In the genomic region with DNA sequence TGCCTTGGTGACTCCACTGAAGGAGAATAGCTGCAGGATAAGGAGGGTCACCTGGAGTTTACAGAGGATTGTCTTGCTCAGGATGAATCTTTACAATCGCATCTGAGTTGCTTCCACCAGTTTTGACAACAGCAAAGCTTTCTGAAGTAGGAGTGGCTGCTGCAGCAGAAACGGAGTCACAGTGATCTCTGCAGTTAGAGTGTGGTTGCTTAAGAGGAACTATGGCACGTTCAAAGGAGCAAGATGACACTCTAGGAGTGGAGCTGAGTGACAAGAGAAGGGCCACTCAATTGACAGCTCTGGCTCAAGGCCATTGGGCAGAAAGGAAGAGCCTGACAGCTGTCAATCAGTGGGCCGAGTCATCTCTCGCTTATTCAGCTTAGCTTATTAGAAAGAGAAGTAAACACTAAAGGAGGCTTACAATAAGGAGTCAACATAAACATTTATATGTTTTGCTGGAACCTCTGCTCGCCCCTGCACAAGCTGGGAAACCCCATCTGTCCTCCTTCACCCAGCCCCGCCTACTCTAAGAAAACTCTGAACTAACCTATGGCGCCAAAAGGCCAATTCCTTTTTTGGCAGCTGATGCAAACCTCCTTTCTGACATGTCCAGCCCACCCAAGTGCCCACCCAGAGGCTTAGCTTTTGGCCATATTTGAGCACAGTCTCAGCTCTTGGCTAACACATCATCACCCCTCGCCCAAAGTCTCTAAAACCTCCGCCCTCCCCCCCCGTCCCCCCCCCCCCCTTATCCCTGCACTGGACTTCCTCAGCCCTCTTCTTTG, we compare ENCODE assay signal across 26 mouse cellular contexts. TPM values are rescaled to one million over a fixed set of nuclear protein-coding genes. Genes with fewer than 3 reads are reported as not detected.
DNase-seq lines count a peak whose midpoint lies in the region; ATAC-seq lines count a peak whose summit lies in the region.
"Had no signal": no experiment of that assay in that cellular context is flagged by ENCODE, and none has a peak within 500 bp of the region (broad histone marks: within the 10 kb centered on the region; RNA-seq: fewer than 3 reads in every experiment).

No protein-coding gene starts in this region.

- WGBS in kidney, embryonic 16.5 days: 74% methylated on average over 11 of the region's 11 CpGs
- 66% methylated on average over 10 of the region's 11 CpGs for WGBS in lung, embryonic 16.5 days
- 70% methylated on average over 9 of the region's 11 CpGs for WGBS in stomach, embryonic 16.5 days

- no peaks in the 10 kb centered on the region for H3K4me1 ChIP-seq in kidney, embryonic 16.5 days (ENCODE audit: insufficient read depth, low read length)
- no peaks in the 10 kb centered on the region for H3K4me1 ChIP-seq in lung, embryonic 16.5 days (replicated peaks; ENCODE audit: control insufficient read depth, insufficient read depth, low read length)
- peaks cover 7% of the 10 kb centered on the region for H3K4me1 ChIP-seq in stomach, embryonic 16.5 days (ENCODE audit: control insufficient read depth, insufficient read depth, low read length)
- H3K4me1 ChIP-seq: forebrain, embryonic 10.5 days; forebrain, embryonic 13.5 days had no signal

- DNase-seq in heart, adult 11 months: peak; percentile 71
- no peak for DNase-seq in heart, adult 18-20 months
- DNase-seq in kidney, adult 9 months: no peak
- no peak for DNase-seq in lung, postnatal 10 days
- no peak for DNase-seq in thymus, postnatal 4 days
- DNase-seq: adrenal gland, postnatal 10 days; adrenal gland, postnatal 36 days; cerebellum, adult 18-20 months; cerebellum, adult 9-10 months; cerebellum, postnatal 14 days; forebrain, postnatal 0 days; gastrocnemius, adult 2 months; gastrocnemius, postnatal 14 days; heart, adult 2 months; heart, postnatal 14 days; heart, postnatal 4 days had no signal

- H3K4me2 ChIP-seq in kidney, embryonic 16.5 days (replicated peaks; ENCODE audit: low read depth, low read length): no peak overlapping the region
- H3K4me2 ChIP-seq in lung, embryonic 16.5 days (ENCODE audit: low read depth, low read length): no peak overlapping the region
- no peak overlapping the region for H3K4me2 ChIP-seq in stomach, embryonic 16.5 days (ENCODE audit: low read depth, low read length)
- H3K4me2 ChIP-seq: forebrain, embryonic 13.5 days; heart, embryonic 13.5 days; hindbrain, embryonic 14.5 days had no signal

- no peak overlapping the region for H3K9ac ChIP-seq in kidney, embryonic 16.5 days (replicated peaks; ENCODE audit: low read length)
- H3K9ac ChIP-seq in lung, embryonic 16.5 days (ENCODE audit: low read length): no peak overlapping the region
- H3K9ac ChIP-seq in stomach, embryonic 16.5 days (ENCODE audit: low read length): no peak overlapping the region
- H3K9ac ChIP-seq: forebrain, embryonic 13.5 days; forebrain, postnatal 0 days; heart, embryonic 13.5 days; hindbrain, embryonic 14.5 days had no signal

- no peaks in the 10 kb centered on the region for H3K36me3 ChIP-seq in kidney, embryonic 16.5 days (ENCODE audit: insufficient read depth, low read length)
- no peaks in the 10 kb centered on the region for H3K36me3 ChIP-seq in lung, embryonic 16.5 days (ENCODE audit: control insufficient read depth, insufficient read depth, low read length)
- no peaks in the 10 kb centered on the region for H3K36me3 ChIP-seq in stomach, embryonic 16.5 days (ENCODE audit: control insufficient read depth, insufficient read depth, low read length)
- H3K36me3 ChIP-seq: forebrain, embryonic 10.5 days; G1E; heart, embryonic 10.5 days; heart, embryonic 13.5 days had no signal

- 0 out of 2 replicates have a peak, but pooled peaks have one; percentile 23 for ATAC-seq in kidney, embryonic 16.5 days (ENCODE audit: low FRiP score, low TSS enrichment)
- ATAC-seq in lung, embryonic 16.5 days (ENCODE audit: low read depth): peak; percentile 79
- peak; percentile 68 for ATAC-seq in stomach, embryonic 16.5 days (ENCODE audit: insufficient read depth, low FRiP score)
- ATAC-seq: forebrain, embryonic 13.5 days; forebrain, postnatal 0 days; Patski had no signal

- H3K4me3 ChIP-seq in kidney, embryonic 16.5 days (ENCODE audit: low read length): no peak overlapping the region
- no peak overlapping the region for H3K4me3 ChIP-seq in lung, embryonic 16.5 days (ENCODE audit: low read length)
- no peak overlapping the region for H3K4me3 ChIP-seq in stomach, embryonic 16.5 days (replicated peaks; ENCODE audit: low read length)
- H3K4me3 ChIP-seq: forebrain, embryonic 10.5 days; forebrain, embryonic 13.5 days; gastrocnemius, adult 2 months; heart, adult 2 months; heart, embryonic 10.5 days; heart, embryonic 13.5 days had no signal

- no peak overlapping the region for H3K27ac ChIP-seq in kidney, embryonic 16.5 days (ENCODE audit: low read length)
- H3K27ac ChIP-seq in lung, embryonic 16.5 days (ENCODE audit: low read length): no peak overlapping the region
- no peak overlapping the region; the same call in 1 of the 2 replicates for H3K27ac ChIP-seq in stomach, embryonic 16.5 days (ENCODE audit: low read length)
- H3K27ac ChIP-seq: forebrain, embryonic 10.5 days; forebrain, embryonic 13.5 days; gastrocnemius, adult 2 months; heart, adult 2 months; heart, embryonic 10.5 days; heart, embryonic 13.5 days; hindbrain, embryonic 14.5 days had no signal

- H3K27me3 ChIP-seq in kidney, embryonic 16.5 days (ENCODE audit: insufficient read depth, low read length): no peaks in the 10 kb centered on the region
- no peaks in the 10 kb centered on the region for H3K27me3 ChIP-seq in lung, embryonic 16.5 days (ENCODE audit: control insufficient read depth, insufficient read depth, low read depth, low read length)
- no peaks in the 10 kb centered on the region for H3K27me3 ChIP-seq in stomach, embryonic 16.5 days (ENCODE audit: control insufficient read depth, insufficient read depth, low read length)
- H3K27me3 ChIP-seq: forebrain, embryonic 13.5 days; heart, embryonic 13.5 days; Patski had no signal

- no peaks in the 10 kb centered on the region for H3K9me3 ChIP-seq in kidney, embryonic 16.5 days (ENCODE audit: low read length)
- H3K9me3 ChIP-seq in lung, embryonic 16.5 days (ENCODE audit: control insufficient read depth, low read length): no peaks in the 10 kb centered on the region
- no peaks in the 10 kb centered on the region for H3K9me3 ChIP-seq in stomach, embryonic 16.5 days (replicated peaks; ENCODE audit: control insufficient read depth, low read length)
- H3K9me3 ChIP-seq: forebrain, embryonic 10.5 days; forebrain, embryonic 13.5 days; G1E; heart, embryonic 10.5 days; heart, embryonic 13.5 days had no signal

RNA-seq across cellular contexts. Expression of gene Samd5, which starts 47.7 kb away (rescaled TPM):
- 1 to 10 TPM; 2.3 to 3.1 TPM for total RNA-seq in heart, adult 18-20 months (2021)
- polyA plus RNA-seq in kidney, embryonic 16.5 days (2015; fragmentation: Nextera tagmentation; extraction: Ambion mirVana): 2.5 and 3.5 TPM in 2 replicates
- polyA plus RNA-seq in lung, embryonic 16.5 days (2015; fragmentation: Nextera tagmentation; extraction: Ambion mirVana): 7.6 and 8.9 TPM in 2 replicates
- polyA plus RNA-seq in stomach, embryonic 16.5 days (2015; fragmentation: Nextera tagmentation; extraction: Ambion mirVana): 5.4 TPM in 2 replicates
- polyA plus RNA-seq: G1E had no signal

Comparison
In these comparisons a context has a peak if more than half of its experiments do, and no peak if none do; other contexts are left out.
1. ATAC-seq: peak in every context shown above with its lines; median percentile 79 in lung, embryonic 16.5 days; 68 in stomach, embryonic 16.5 days; 23 in kidney, embryonic 16.5 days.